Mouse (Mus musculus): ENCODE data around the gene Cxcr4.
"Not testable (repeated sequence)": the region's sequence is repeated elsewhere in the genome, so short reads cannot be mapped to it uniquely, and the experiment has no call there.

The Cxcr4 gene

GRCm38 (mm10) chr1:128597209-128597782 lies 5.2 kb upstream of the Cxcr4 start:
- DNase-seq: no peak

DNA sequence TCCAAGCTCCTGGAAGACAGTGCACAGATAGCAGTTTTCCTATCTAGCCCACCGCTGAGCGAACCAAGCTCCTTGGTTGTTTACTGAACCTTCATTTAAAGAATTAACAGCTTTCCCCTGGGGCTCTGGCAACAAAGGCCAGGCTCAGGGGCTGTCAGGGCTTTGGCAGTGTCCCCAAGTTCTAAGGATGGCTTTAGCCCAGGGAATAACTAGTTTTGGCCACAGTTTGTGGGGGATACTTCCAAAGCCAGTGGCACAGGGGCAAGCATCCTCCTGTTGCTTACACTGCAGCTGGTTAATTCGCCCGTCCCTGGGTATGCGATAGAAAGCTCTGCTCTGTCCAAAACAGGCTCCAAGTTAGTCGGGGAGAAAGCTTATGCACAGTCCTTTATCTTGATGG lies 3.4 kb upstream of the Cxcr4 start:
- DNase-seq: peak in 1 of 2 experiments; percentile 26

DNA sequence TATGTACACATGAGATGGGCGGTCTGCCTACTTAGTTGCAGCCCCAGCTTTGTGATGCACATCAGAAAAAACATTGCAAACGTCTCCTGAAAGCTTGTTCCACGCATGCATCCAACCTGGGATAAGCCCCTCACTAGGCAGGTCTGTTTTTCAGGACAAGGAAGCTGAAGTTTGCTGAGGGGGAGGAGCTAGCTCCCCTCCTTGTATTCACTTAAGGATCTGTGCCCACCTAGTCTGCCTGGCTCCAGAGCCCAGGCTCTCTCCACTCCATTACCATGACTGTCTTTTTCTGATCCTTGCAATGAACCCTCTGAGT lies 3.0 kb upstream of the Cxcr4 start:
- no peak for DNase-seq

DNA sequence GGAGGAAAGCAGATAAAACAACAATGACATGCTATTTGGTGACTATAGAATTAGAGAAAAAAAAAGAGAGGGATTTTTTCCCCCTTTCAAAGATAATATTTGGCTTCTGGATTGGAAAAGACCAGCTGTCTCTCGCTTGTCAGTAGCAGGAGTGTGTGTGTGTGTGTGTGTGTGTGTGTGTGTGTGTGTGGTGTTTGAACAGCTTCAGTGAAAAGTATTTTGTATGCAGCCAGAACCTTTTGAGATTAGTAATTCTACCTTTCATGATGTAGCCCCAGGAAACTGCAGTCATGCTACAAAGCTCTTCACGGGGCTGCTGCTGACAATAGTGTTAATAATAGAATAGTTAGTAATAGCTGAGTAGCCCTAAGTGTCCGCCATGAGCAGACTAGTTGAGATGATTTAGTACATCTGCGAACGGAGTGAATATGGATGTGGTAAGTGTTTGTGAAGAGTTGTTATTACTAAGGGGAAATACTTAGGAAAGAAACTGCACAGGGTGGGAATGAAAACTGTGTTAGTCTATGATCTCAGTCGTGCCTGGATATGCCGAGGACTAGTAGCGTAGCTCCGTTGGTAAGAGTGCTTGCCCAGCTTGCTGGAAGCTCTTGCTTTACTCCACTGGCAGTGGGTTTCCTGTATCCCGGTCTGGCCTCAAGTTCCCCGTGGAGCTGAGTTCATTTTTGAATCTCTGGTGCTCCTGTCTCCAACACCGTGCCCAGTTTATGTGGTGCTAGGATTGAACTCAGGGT lies 2.4 kb upstream of the Cxcr4 start:
- peak in 1 of 2 experiments; percentile 12 for DNase-seq

DNA sequence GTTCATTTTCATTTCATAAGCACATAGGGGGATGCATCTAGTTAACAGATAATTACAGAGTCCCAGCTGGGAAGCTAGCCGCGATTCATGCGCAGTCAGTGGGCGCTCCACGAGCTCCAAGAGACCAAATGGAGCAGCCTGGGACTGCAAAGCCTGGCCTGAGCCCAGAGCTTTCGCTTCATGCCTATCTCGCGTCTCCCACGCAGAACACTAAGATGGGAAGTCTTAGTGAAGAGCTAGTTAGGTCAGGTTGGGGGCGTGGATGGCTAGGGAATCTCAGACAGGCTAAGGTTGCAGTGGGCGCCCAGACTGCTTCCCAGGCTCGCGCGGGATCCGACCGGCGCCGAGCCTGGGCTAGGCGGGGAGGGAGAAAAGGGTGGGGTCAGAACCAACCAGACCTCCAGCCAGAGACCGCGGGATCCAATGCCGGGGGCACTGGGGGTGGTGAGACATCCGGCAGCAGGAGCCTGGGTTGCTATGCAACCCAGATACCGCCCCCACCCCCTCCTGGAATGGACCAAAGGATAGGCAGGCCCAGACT lies 938 bp upstream of the Cxcr4 start:
- peak; percentile 31 to 32 for DNase-seq

DNA sequence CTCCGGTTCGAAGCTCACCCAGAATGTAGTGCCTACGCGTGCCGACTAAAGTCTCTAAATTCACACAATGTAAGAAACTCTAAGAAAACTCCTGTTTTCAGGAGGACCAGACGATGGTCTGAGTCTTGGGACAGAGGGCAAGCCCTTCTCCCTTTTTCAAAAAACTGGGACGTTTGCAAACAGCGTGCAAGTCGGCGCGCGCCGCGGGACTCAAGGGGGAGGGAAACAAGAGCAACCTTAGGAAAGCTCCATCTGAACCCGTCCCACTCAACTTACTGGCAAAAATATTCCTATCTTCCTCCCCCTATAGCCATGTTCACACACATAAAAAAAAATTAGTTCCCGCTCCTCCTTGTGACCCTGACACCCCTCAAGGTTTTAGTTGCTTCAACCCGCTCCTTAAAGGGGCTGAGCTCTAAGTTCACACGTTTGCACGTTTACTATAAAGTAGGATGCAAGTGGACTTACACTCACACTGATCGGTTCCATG lies 327 bp downstream of the Cxcr4 start:
- DNase-seq: peak in 1 of 2 experiments; percentile 22

DNA sequence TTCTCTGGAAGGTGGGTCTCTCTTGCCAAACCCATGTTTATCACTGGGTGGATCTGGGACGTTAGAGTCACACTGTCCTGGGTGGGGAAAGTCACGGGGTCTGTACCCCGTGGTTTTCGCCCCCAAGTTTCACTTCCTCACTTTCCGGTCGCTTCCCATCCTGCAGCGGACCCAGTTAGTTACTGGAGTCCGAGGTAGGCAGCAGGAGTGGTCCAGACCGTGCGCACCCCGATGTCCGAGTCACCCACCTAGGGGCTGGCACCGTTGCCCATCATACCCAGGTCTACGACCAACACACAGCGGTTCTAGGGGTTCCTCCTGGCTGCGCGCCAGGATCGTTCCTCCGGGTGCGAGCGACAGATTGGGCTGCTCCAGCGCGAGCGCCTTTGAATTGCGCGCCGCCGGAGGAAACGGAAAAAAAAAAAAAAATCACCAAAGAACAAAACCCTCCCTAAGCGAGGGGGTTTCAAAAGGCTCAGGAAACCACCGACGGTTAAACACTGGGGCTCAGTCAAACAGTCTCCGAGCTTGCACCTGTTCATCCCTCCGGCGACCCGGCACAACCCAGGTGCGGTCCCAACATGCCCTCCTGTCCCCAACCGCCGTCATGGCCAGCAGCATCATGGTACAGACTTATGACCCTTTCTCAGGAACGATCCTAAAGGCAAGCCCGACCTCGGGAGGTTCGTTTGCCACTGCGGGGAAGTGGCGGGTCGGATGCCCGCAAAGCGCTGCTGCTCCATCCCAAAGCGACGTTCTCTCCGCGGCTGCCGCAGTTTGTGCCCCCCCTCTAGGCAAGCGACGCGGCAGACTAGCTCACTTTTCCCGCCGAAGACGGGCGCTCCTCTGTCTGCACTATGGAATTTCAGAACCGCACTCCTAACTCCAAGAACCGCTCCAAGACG lies 1.0 kb downstream of the Cxcr4 start:
- DNase-seq: peak; percentile 53 to 65

- no peak for DNase-seq
Measured at GRCm38 (mm10) chr1:128590011-128590410, 2.1 kb downstream of the Cxcr4 start.

DNA sequence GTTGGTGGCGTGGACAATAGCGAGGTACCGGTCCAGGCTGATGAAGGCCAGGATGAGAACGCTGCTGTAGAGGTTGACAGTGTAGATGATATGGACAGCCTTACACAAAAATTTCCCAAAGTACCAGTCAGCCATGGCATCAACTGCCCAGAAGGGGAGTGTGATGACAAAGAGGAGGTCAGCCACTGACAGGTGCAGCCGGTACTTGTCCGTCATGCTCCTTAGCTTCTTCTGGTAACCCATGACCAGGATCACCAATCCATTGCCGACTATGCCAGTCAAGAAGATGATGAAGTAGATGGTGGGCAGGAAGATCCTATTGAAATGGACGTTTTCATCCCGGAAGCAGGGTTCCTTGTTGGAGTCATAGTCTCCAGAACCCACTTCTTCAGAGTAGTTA lies 2.6 kb downstream of the Cxcr4 start:
- DNase-seq: no peak

- no peak for DNase-seq
Measured at GRCm38 (mm10) chr1:128588337-128588736, 3.8 kb downstream of the Cxcr4 start.

GRCm38 (mm10) chr1:128586928-128587780 lies 4.9 kb downstream of the Cxcr4 start:
- no peak for DNase-seq

DNA sequence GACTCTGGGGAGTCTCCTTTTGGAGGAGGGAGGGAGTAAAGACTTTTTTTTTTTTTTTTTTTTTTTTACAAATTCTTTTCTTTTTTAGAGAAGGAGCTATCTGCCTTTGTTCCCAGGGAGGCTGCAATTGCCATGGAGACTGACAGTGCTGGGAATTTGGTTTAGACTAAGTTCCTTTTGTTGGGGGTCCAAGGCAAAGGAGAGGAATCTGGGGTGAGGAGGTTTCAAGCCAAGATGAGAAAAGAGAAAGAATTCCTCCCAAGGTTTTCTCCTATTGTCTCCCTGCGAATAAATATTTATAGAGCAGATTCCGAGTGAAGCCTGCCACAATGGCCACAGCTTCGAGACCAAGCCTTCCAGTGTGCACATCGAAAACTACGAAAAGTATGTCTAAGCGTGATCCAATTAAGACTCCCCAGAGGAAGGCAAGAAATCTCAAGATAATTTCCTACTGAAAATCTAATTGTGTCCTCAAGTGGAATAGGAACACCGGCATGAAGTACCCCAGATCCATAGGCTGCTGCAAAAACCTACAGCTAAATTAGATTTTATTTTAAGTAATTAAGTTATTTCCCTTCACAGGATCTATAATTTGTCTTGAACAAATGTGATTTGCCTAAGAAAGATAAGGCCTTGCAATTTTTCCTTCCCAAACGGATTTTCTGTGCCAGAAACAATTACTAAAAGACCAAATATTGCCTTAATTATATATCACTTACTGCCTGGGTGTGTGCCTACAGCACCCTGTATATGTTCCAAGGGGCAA lies 5.7 kb downstream of the Cxcr4 start:
- DNase-seq: no peak

DNA sequence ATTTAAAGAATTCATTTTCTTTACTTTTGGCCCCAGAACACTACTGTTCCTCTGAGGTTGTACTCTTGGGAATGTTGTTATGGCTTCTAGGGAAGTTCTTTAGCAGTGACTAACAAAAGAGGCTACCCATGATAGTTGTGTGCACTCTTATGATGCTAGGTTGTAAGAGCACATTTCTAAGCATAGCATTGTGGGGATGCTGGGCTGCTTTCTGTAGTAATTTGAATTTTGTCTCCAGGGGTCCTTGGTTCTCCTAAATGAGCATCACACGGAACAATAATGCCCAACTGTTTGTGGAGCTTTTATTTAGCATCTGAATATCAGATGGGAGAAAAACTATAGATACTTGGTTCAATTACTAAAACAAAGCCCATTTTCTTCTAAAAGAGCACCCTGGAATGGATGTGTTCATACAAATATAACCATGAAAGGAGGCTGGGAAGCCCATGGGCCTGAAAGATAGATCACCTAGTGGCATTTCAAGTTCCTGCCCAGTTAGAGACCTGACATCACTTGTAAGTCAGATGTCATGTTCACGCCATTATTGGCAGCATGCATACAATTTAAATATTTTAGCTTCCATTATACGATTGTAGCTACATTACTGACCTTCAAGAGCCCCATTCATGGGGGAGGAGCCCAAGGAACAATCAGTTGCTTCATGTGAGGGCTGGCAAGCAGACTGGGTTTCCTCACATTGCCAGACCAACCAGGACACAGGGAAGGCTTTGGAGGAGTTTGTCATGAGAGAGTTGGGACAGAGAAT lies 6.5 kb downstream of the Cxcr4 start:
- no peak for DNase-seq

DNA sequence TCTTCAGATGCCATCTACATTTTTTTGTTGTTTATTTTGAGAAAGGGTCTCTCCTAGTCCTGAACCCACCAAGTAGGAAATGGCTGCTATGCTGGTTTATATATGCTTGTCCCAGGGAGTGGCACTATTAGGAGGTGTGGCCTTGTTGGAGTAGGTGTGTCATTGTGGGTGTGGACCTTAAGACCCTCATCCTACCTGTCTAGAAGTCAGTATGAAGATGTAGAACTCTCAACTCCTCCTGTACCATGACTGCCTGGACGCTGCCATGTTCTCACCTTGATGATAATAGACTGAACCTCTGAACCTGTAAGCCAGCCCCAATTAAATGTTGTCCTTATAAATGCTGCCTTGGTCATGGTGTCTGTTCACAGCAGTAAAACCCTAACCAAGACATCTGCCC lies 7.4 kb downstream of the Cxcr4 start:
- DNase-seq: not testable (repeated sequence)

DNA sequence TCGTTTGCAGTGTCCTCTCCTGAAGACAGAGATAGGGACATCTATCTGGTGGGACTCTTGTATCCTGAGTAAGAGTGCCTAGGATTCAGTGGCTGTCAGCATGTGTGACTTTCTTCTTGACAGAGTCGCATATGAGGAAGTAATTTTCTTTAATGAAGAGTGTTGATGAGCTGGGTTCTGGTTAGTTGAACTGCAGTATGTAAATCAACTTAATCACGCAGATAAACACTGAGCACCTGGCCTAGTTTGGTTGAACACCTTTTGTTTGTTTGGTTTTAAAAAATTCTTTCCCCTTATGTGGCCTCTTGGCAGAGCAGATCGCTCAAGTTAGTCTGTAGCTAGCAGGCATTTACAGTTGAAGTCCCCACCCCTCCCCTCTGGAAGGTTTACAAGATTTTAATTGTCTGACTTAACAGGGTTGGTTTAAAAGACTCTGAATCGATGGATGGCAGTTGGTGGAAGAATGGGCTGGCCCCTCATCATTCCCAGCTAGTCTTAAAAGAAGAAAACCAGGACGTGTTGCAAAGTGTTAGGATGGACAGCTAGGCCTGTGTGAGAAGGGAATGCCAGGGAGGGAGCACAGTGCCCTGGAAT lies 8.7 kb downstream of the Cxcr4 start:
- DNase-seq: no peak

- peak; percentile 41 to 61 for DNase-seq
Measured at GRCm38 (mm10) chr1:128580321-128580720, 11.8 kb downstream of the Cxcr4 start.

DNA sequence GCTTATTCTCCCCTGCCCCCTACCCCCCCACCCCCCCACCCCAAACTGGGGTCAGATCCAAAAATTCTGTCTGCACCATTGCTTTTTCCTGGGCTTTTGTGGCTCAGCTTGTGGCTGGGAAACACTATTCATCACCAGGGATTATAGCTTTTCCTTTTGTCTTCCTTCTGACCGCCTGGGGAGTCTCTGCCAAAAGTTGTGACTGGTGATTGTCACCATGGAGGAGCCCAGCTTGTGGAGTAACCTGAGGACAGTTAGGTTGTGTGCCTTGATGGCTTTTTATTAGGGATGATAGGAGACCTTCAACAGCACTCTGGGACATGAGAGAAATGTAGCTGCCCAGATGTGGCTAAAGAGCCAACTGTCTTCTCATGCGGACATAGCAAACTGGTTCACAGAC lies 13.6 kb downstream of the Cxcr4 start:
- DNase-seq: no peak

GRCm38 (mm10) chr1:128575096-128575495 lies 17.0 kb downstream of the Cxcr4 start:
- no peak for DNase-seq

DNA sequence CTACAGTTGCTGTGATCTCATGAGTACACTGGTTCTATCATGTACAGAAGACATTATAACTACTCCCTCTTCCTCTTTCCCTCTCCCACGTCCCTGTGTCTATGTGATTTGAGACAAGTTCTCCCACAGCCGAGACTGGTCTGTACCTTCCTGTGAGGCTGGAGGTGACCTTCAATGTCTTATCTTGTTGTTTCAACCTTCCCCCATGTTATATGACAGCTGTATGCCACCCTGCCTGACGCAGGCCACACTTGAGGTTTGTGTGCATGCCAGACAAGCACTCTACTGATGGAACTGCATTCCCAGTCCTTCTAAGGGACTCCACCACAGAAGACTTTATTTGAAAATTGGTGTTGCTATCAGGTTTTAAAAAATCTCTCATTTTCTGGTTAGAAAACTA lies 21.1 kb downstream of the Cxcr4 start:
- DNase-seq: no peak

DNA sequence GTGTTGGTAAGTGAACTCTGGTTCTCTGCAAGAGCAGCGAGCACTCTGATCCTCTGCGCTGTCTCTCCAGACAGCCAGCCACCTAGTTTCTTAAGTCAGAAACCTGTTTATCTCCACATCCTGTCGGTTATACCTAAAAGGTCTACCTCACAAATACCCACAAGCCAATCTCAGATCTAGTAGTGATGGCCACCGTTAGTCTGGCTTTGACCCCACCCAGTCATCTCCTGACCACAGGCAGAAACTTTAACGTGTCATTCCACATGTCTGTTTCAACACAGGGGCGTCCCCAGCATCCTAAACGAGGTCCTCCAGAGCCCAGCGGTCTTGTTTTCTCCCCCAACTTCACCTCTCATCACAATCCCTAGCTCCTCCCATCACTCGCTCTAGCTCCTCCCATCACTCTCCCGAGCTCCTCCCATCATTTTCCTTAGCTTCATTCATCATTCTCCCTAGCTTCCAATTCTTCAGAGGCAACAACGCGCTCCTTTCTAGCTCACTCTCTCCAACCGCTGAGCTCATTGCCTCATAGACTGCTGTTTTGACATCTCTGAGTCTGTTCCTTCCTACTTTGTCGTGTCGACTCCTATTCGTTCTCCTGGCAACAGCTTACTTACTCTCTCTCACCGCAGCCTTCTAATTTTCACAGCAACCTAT lies 22.0 kb downstream of the Cxcr4 start:
- DNase-seq: no peak
